Mouse (Mus musculus): Measurements from ENCODE around the gene Id1.
A peak's percentile ranks its signal among the peaks of the same experiment; 100 is the strongest.

The Id1 gene

GRCm38 (mm10) chr2:152784640-152785039, 48.6 kb downstream of the Id1 start:
- DNase-seq (ENCODE audit: low spot score in 2 of 2): no peak

GRCm38 (mm10) chr2:152785446-152786350, 49.6 kb downstream of the Id1 start:
- peak; percentile 46 to 76 for DNase-seq (ENCODE audit: low spot score in 2 of 2)

Measured in urinary bladder, postnatal 36 days (tissue).